Mouse (Mus musculus) heart, postnatal 14 days (tissue): ENCODE results near the gene Exoc6. TPM values are rescaled to one million over a fixed set of nuclear protein-coding genes. Genes with fewer than 3 reads are reported as not detected.

ENCODE experiments used
- DNase-seq, 2 experiments: peaks; one replicate each; pipeline ENCODE4 v3.0.0; 2021 to 2022
- intact Hi-C: fragments of 180-260 bp; cut with DNase I; formaldehyde crosslinking; loops from one replicate; pipeline ENCODE4 v1.15.1; 2025
- total RNA-seq, 2 experiments: library from RNA; stranded (reverse); gene quantifications; 2 replicates each; pipeline ENCODE4 v1.2.3; 2021

Gene Exoc6
- total RNA-seq, 2 experiments from 2014 or later = 27.5 to 29.7 TPM

GRCm38 (mm10) chr19:37715980-37716379 lies 165.8 kb downstream of the Exoc6 start:
- intact Hi-C loops = no loop called here

GRCm38 (mm10) chr19:37716524-37717175 lies 166.4 kb downstream of the Exoc6 start:
- intact Hi-C loops = no loop called here
- DNase-seq = no peak

More at GRCm38 (mm10) chr19:37715980-37716379, 165.8 kb downstream of the Exoc6 start:
- no peak for DNase-seq

- intact Hi-C loops = no loop called here
- DNase-seq = no peak
Observed at GRCm38 (mm10) chr19:37719166-37719565, 168.9 kb downstream of the Exoc6 start.

- DNase-seq = no peak
- intact Hi-C loops = no loop called here
Observed at GRCm38 (mm10) chr19:37724591-37724990, 174.4 kb downstream of the Exoc6 start.

- DNase-seq = no peak
- intact Hi-C loops = no loop called here
Observed at GRCm38 (mm10) chr19:37726585-37726984, 176.4 kb downstream of the Exoc6 start.

GRCm38 (mm10) chr19:37727366-37727765 lies 177.1 kb downstream of the Exoc6 start:
- intact Hi-C loops = no loop called here

More at GRCm38 (mm10) chr19:37727366-37727765, 177.1 kb downstream of the Exoc6 start:
- no peak for DNase-seq

Other genes with a start within 250 kb of the Exoc6 start
- gene Ide, start 212.6 kb upstream of the Exoc6 start, total RNA-seq = 10 to 100 TPM; 82.9 to 86.3 TPM
- gene Kif11, start 174.0 kb upstream of the Exoc6 start, total RNA-seq = 1 to 10 TPM; 3.4 to 6.5 TPM
- gene Hhex, start 115.6 kb upstream of the Exoc6 start, total RNA-seq = 1 to 10 TPM; 4.5 to 4.6 TPM
- under 1 TPM in 1 of 2 experiments, not detected in 1; 0.12 TPM for gene Cyp26c1, start 135.2 kb downstream of the Exoc6 start, total RNA-seq
- under 1 TPM in 1 of 2 experiments, not detected in 1; 0.31 TPM for gene Cyp26a1, start 147.4 kb downstream of the Exoc6 start, total RNA-seq